Mouse (Mus musculus) liver, embryonic 13.5 days (tissue): ENCODE results near the gene Rpl27. TPM values are rescaled to one million over a fixed set of nuclear protein-coding genes. Genes with fewer than 3 reads are reported as not detected.

Experiments
- ATAC-seq: fragments of 200-750 bp; cut with Nextera tagmentation; 2 replicates; pipeline ENCODE4 v1.8.0; 2017; ENCODE audit warnings: low read depth, mild to moderate bottlenecking, moderate number of reproducible peaks, moderate library complexity
- DNase-seq: peaks from one replicate; pipeline ENCODE4 v3.0.0; 2022
- H3K27ac ChIP-seq: fragments of 300-500 bp; sonication (generic); 2 replicates; pipeline ENCODE4 v1.5.1; 2015; ENCODE audit warnings: moderate library complexity, mild to moderate bottlenecking, inconsistent platforms
- H3K27me3 ChIP-seq: fragments of 300-500 bp; sonication (generic); 2 replicates; pipeline ENCODE4 v1.6.1; 2015; ENCODE audit warnings: mild to moderate bottlenecking, inconsistent platforms
- H3K36me3 ChIP-seq: fragments of 300-500 bp; sonication (generic); 2 replicates; pipeline ENCODE4 v1.6.1; 2015; ENCODE audit warnings: mild to moderate bottlenecking, inconsistent platforms
- H3K4me1 ChIP-seq: fragments of 300-500 bp; sonication (generic); replicated peaks from 2 replicates; pipeline ENCODE4 v1.6.1; 2015; ENCODE audit warnings: inconsistent platforms
- H3K4me2 ChIP-seq: fragments of 300-500 bp; sonication (generic); 2 replicates; pipeline ENCODE4 v1.6.1; 2015; ENCODE audit warnings: inconsistent platforms, mild to moderate bottlenecking, moderate library complexity
- H3K4me3 ChIP-seq: fragments of 300-500 bp; sonication (generic); replicated peaks from 2 replicates; pipeline ENCODE4 v1.5.1; 2015; ENCODE audit warnings: mild to moderate bottlenecking, inconsistent platforms
- H3K9ac ChIP-seq: fragments of 300-500 bp; sonication (generic); 2 replicates; pipeline ENCODE4 v1.6.1; 2015; ENCODE audit warnings: mild to moderate bottlenecking, inconsistent platforms
- H3K9me3 ChIP-seq: fragments of 300-500 bp; sonication (generic); replicated peaks from 2 replicates; pipeline ENCODE4 v1.6.1; 2016; ENCODE audit warnings: inconsistent platforms
- WGBS: fragments of 180-500 bp; shearing (Covaris S2); methylation state at CpG from one replicate; pipeline ENCODE4 v1.1.7; 2015; ENCODE audit not compliant: insufficient replicate concordance; 5-methylcytosine and 5-hydroxymethylcytosine counted together
- polyA plus RNA-seq: library from polyadenylated mRNA; unstranded; fragments of >200 nt; fragmentation: Nextera tagmentation; extraction: Ambion mirVana; gene quantifications from 2 replicates; pipeline ENCODE4 v1.2.1, GENCODE M21; 2015

Gene Rpl27
- 344 and 360 TPM in 2 replicates for polyA plus RNA-seq

- Histone ChIP-seq H3K27me3 (no peaks in the 10 kb centered on the region), H3K4me2 (peak within 1 kb of the TSS; percentile 72), H3K9me3 (no peaks in the 10 kb centered on the region), H3K36me3 (peaks cover 31% of the 10 kb centered on the region), H3K4me1 (peaks cover 28% of the 10 kb centered on the region), H3K9ac (peak within 1 kb of the TSS; percentile 93), H3K4me3 (peak within 1 kb of the TSS; percentile 85), H3K27ac (peak within 1 kb of the TSS; percentile 87)
- ATAC-seq: peak; percentile 98
- DNase-seq: peak; percentile 99
- WGBS: under 1% methylated on average over 42 of the region's 42 CpGs
These were observed at the start of gene Rpl27 for GRCm38 (mm10) chr11:101442127-101442693. Gene Rpl27, plus strand, starts transcription at chr11:101442298.

GRCm38 (mm10) chr11:101395110-101395509, 47.0 kb upstream of the Rpl27 start:
- Histone ChIP-seq H3K4me3 (no peak overlapping the region), H3K9ac (no peak overlapping the region), H3K9me3 (no peaks in the 10 kb centered on the region), H3K4me2 (no peak overlapping the region), H3K36me3 (no peaks in the 10 kb centered on the region), H3K27ac (no peak overlapping the region), H3K4me1 (no peaks in the 10 kb centered on the region), H3K27me3 (peaks cover 4% of the 10 kb centered on the region; the same call in 1 of the 2 replicates)
- no peak for ATAC-seq
- DNase-seq: peak; percentile 33
- 5% methylated on average over 8 of the region's 8 CpGs for WGBS

GRCm38 (mm10) chr11:101415306-101415705, 26.8 kb upstream of the Rpl27 start:
- DNase-seq (no peak), ATAC-seq (no peak)
- H3K9me3 ChIP-seq: no peaks in the 10 kb centered on the region
- 80% methylated on average over 2 of the region's 2 CpGs for WGBS
- peaks cover 26% of the 10 kb centered on the region for H3K4me1 ChIP-seq
- H3K36me3 ChIP-seq: peaks cover 41% of the 10 kb centered on the region
- H3K4me2 ChIP-seq: no peak overlapping the region
- no peaks in the 10 kb centered on the region for H3K27me3 ChIP-seq
- H3K9ac ChIP-seq: no peak overlapping the region
- H3K4me3 ChIP-seq: no peak overlapping the region
- H3K27ac ChIP-seq: no peak overlapping the region

- H3K4me3 ChIP-seq: peak overlapping the region; percentile 88
- peaks cover 29% of the 10 kb centered on the region for H3K36me3 ChIP-seq
- H3K27ac ChIP-seq: peak overlapping the region; percentile 67
- ATAC-seq (peak; percentile 56), DNase-seq (peak; percentile 42)
- peaks cover 26% of the 10 kb centered on the region for H3K4me1 ChIP-seq
- H3K9me3 ChIP-seq: no peaks in the 10 kb centered on the region
- H3K27me3 ChIP-seq: no peaks in the 10 kb centered on the region
- WGBS: under 1% methylated on average over 11 of the region's 11 CpGs
- H3K4me2 ChIP-seq: peak overlapping the region; percentile 86
- H3K9ac ChIP-seq: peak overlapping the region; percentile 89
These were observed 25.5 kb upstream of the Rpl27 start for GRCm38 (mm10) chr11:101416433-101417100.

- Histone ChIP-seq H3K36me3 (peaks cover 22% of the 10 kb centered on the region), H3K9me3 (no peaks in the 10 kb centered on the region), H3K9ac (peak within 1 kb of the TSS; percentile 89), H3K27ac (peak within 1 kb of the TSS; percentile 67), H3K4me1 (peaks cover 30% of the 10 kb centered on the region), H3K27me3 (no peaks in the 10 kb centered on the region), H3K4me3 (peak within 1 kb of the TSS; percentile 88), H3K4me2 (peak within 1 kb of the TSS; percentile 86)
- DNase-seq (peak; percentile 81), ATAC-seq (peak; percentile 78)
- under 1% methylated on average over 45 of the region's 45 CpGs for WGBS
These were observed 24.8 kb upstream of the Rpl27 start, which contains the start of gene Aarsd1 for GRCm38 (mm10) chr11:101417101-101417855. Gene Aarsd1, minus strand, starts transcription at chr11:101417615.

- ATAC-seq: no peak
- 60% methylated on average over 6 of the region's 6 CpGs for WGBS
These were observed 23.1 kb upstream of the Rpl27 start for GRCm38 (mm10) chr11:101418991-101419390.

GRCm38 (mm10) chr11:101419610-101420009, 22.5 kb upstream of the Rpl27 start:
- 42% methylated on average over 3 of the region's 3 CpGs for WGBS
- Histone ChIP-seq H3K9ac (no peak overlapping the region), H3K4me1 (peaks cover 42% of the 10 kb centered on the region), H3K27ac (no peak overlapping the region), H3K36me3 (0 out of 2 replicates have a peak, but pooled peaks cover 5% of the 10 kb centered on the region), H3K4me3 (no peak overlapping the region), H3K9me3 (no peaks in the 10 kb centered on the region), H3K4me2 (no peak overlapping the region), H3K27me3 (no peaks in the 10 kb centered on the region)
- ATAC-seq (no peak), DNase-seq (no peak)

More at GRCm38 (mm10) chr11:101418991-101419390, 23.1 kb upstream of the Rpl27 start:
- DNase-seq: no peak
- Histone ChIP-seq H3K9me3 (no peaks in the 10 kb centered on the region), H3K9ac (no peak overlapping the region), H3K36me3 (peaks cover 6% of the 10 kb centered on the region), H3K27me3 (no peaks in the 10 kb centered on the region), H3K27ac (no peak overlapping the region), H3K4me2 (no peak overlapping the region), H3K4me3 (no peak overlapping the region), H3K4me1 (peaks cover 36% of the 10 kb centered on the region)

- no peak overlapping the region for H3K4me2 ChIP-seq
These were observed 21.9 kb upstream of the Rpl27 start for GRCm38 (mm10) chr11:101420148-101420547.

GRCm38 (mm10) chr11:101424105-101424851, 17.8 kb upstream of the Rpl27 start, which contains the start of gene Gm27029:
Gene Gm27029, minus strand, starts transcription at chr11:101424796.
- 0 out of 2 replicates have a peak, but pooled peaks have one; percentile 9 for ATAC-seq
- Histone ChIP-seq H3K9me3 (no peaks in the 10 kb centered on the region), H3K27me3 (no peaks in the 10 kb centered on the region), H3K27ac (peak within 1 kb of the TSS; percentile 82), H3K36me3 (peaks cover 2% of the 10 kb centered on the region; the same call in 1 of the 2 replicates), H3K4me2 (peak within 1 kb of the TSS; percentile 94), H3K4me1 (peaks cover 43% of the 10 kb centered on the region), H3K9ac (peak within 1 kb of the TSS; percentile 88), H3K4me3 (peak within 1 kb of the TSS; percentile 96)
- no peak for DNase-seq
- 9% methylated on average over 23 of the region's 23 CpGs for WGBS

More at GRCm38 (mm10) chr11:101420148-101420547, 21.9 kb upstream of the Rpl27 start:
- H3K4me1 ChIP-seq: peaks cover 39% of the 10 kb centered on the region
- H3K36me3 ChIP-seq: 0 out of 2 replicates have a peak, but pooled peaks cover 2% of the 10 kb centered on the region
- WGBS: 59% methylated on average over 5 of the region's 5 CpGs
- no peak overlapping the region for H3K4me3 ChIP-seq
- ATAC-seq (no peak), DNase-seq (no peak)
- H3K27me3 ChIP-seq: no peaks in the 10 kb centered on the region
- H3K9ac ChIP-seq: no peak overlapping the region
- no peaks in the 10 kb centered on the region for H3K9me3 ChIP-seq
- no peak overlapping the region for H3K27ac ChIP-seq

GRCm38 (mm10) chr11:101424925-101425813, 16.9 kb upstream of the Rpl27 start, which contains the start of the genes Rundc1 and Ptges3l:
Gene Rundc1, plus strand, starts transcription at chr11:101425085.
Gene Ptges3l, minus strand, starts transcription at chr11:101425333.
- no peaks in the 10 kb centered on the region for H3K27me3 ChIP-seq
- ATAC-seq: peak; percentile 87
- WGBS: under 1% methylated on average over 81 of the region's 81 CpGs

More at GRCm38 (mm10) chr11:101424925-101425813, 16.9 kb upstream of the Rpl27 start, which contains the start of the genes Rundc1 and Ptges3l:
- Histone ChIP-seq H3K27ac (peak within 1 kb of the TSS; percentile 82), H3K4me3 (peak within 1 kb of the TSS; percentile 96), H3K9ac (peak within 1 kb of the TSS; percentile 88), H3K36me3 (peaks cover 10% of the 10 kb centered on the region), H3K9me3 (no peaks in the 10 kb centered on the region), H3K4me2 (peak within 1 kb of the TSS; percentile 94), H3K4me1 (peaks cover 38% of the 10 kb centered on the region)
- peak; percentile 94 for DNase-seq
